Mouse (Mus musculus) CD4-positive, CD25-positive, alpha-beta regulatory T cell (primary cell): Measurements from ENCODE around the gene Edn2. TPM values are rescaled to one million over a fixed set of nuclear protein-coding genes. Genes with fewer than 3 reads are reported as not detected.

Experiments
- polyA plus RNA-seq: library from polyadenylated mRNA; unstranded; fragments of 100-300 nt; shearing (Covaris generic); gene quantifications from one replicate; pipeline ENCODE4 v1.2.1, GENCODE M21; 2017

The Edn2 gene
- polyA plus RNA-seq, result not detected

GRCm38 (mm10) chr4:120161166-120161949, at the start of gene Edn2:
TSS of gene Edn2 (plus strand) at chr4:120161206.

Other genes with a start within 250 kb of the Edn2 start
- 16.1 TPM for gene AL607142.1, start 96.2 kb upstream of the Edn2 start, polyA plus RNA-seq
- not detected for gene Foxo6, start 126.1 kb downstream of the Edn2 start, polyA plus RNA-seq
- 28.8 TPM for gene Scmh1, start 244.1 kb downstream of the Edn2 start, polyA plus RNA-seq